8 mouse cellular contexts compared by ENCODE assay signal in genomic region chr8:125066913-125067595, GRCm38 (mm10). TPM values are rescaled to one million over a fixed set of nuclear protein-coding genes. Genes with fewer than 3 reads are reported as not detected.
A peak's percentile ranks its signal among the peaks of the same experiment; 100 is the strongest.
DNase-seq lines count a peak whose midpoint lies in the region; ATAC-seq lines count a peak whose summit lies in the region.

No protein-coding gene starts in this region.

- no peaks in the 10 kb centered on the region for H3K9me3 ChIP-seq in embryonic facial prominence, embryonic 13.5 days
- H3K9me3 ChIP-seq in heart, embryonic 12.5 days (replicated peaks): no peaks in the 10 kb centered on the region; the same call in 1 of the 2 replicates
- no peaks in the 10 kb centered on the region for H3K9me3 ChIP-seq in kidney, embryonic 15.5 days (replicated peaks)
- no peaks in the 10 kb centered on the region for H3K9me3 ChIP-seq in limb, embryonic 15.5 days
- H3K9me3 ChIP-seq in midbrain, embryonic 15.5 days: no peaks in the 10 kb centered on the region

- DNase-seq in B cell, adult 2 months: peak; percentile 75 to 77
- peak; percentile 73 for DNase-seq in adrenal gland, postnatal 36 days
- DNase-seq in spleen, postnatal 4 days (ENCODE audit: low spot score in 2 of 2): peak; percentile 44 to 76

- H3K27ac ChIP-seq in embryonic facial prominence, embryonic 13.5 days: peak overlapping the region; percentile 75
- peak overlapping the region; percentile 69 for H3K27ac ChIP-seq in heart, embryonic 12.5 days (ENCODE audit: poor library complexity, severe bottlenecking)
- peak overlapping the region; percentile 74 for H3K27ac ChIP-seq in kidney, embryonic 15.5 days
- H3K27ac ChIP-seq in limb, embryonic 15.5 days: peak overlapping the region; percentile 57
- peak overlapping the region; percentile 71 for H3K27ac ChIP-seq in midbrain, embryonic 15.5 days

- 0 out of 2 replicates have a peak, but pooled peaks have one; percentile 52 for ATAC-seq in embryonic facial prominence, embryonic 13.5 days (ENCODE audit: insufficient number of reproducible peaks, insufficient read depth, low FRiP score, low TSS enrichment, low read depth)
- peak; percentile 46; the same call in 1 of the 2 replicates for ATAC-seq in heart, embryonic 12.5 days (ENCODE audit: insufficient number of reproducible peaks, low FRiP score)
- ATAC-seq in kidney, embryonic 15.5 days (replicated peaks; ENCODE audit: low FRiP score): peak; percentile 40; the same call in 1 of the 2 replicates
- 0 out of 2 replicates have a peak, but pooled peaks have one; percentile 20 for ATAC-seq in limb, embryonic 15.5 days (ENCODE audit: insufficient number of reproducible peaks, low FRiP score, low TSS enrichment, low read depth)
- ATAC-seq in midbrain, embryonic 15.5 days (replicated peaks): peak; percentile 80

- peaks cover 22% of the 10 kb centered on the region for H3K4me1 ChIP-seq in embryonic facial prominence, embryonic 13.5 days
- peaks cover 17% of the 10 kb centered on the region; the same call in 1 of the 2 replicates for H3K4me1 ChIP-seq in heart, embryonic 12.5 days (replicated peaks)
- peaks cover 8% of the 10 kb centered on the region for H3K4me1 ChIP-seq in kidney, embryonic 15.5 days
- H3K4me1 ChIP-seq in limb, embryonic 15.5 days: peaks cover 13% of the 10 kb centered on the region
- H3K4me1 ChIP-seq in midbrain, embryonic 15.5 days: peaks cover 3% of the 10 kb centered on the region; the same call in 1 of the 2 replicates

- H3K36me3 ChIP-seq in embryonic facial prominence, embryonic 13.5 days: no peaks in the 10 kb centered on the region
- no peaks in the 10 kb centered on the region for H3K36me3 ChIP-seq in heart, embryonic 12.5 days
- no peaks in the 10 kb centered on the region for H3K36me3 ChIP-seq in kidney, embryonic 15.5 days
- H3K36me3 ChIP-seq in limb, embryonic 15.5 days: no peaks in the 10 kb centered on the region
- no peaks in the 10 kb centered on the region for H3K36me3 ChIP-seq in midbrain, embryonic 15.5 days (replicated peaks)

- no peak overlapping the region for H3K4me3 ChIP-seq in embryonic facial prominence, embryonic 13.5 days
- H3K4me3 ChIP-seq in heart, embryonic 12.5 days: no peak overlapping the region
- H3K4me3 ChIP-seq in kidney, embryonic 15.5 days (replicated peaks): no peak overlapping the region
- H3K4me3 ChIP-seq in limb, embryonic 15.5 days: no peak overlapping the region
- H3K4me3 ChIP-seq in midbrain, embryonic 15.5 days: no peak overlapping the region

- WGBS in embryonic facial prominence, embryonic 13.5 days: 15% methylated on average over 12 of the region's 12 CpGs
- WGBS in heart, embryonic 12.5 days: 31% methylated on average over 12 of the region's 12 CpGs
- WGBS in kidney, embryonic 15.5 days: 36% methylated on average over 12 of the region's 12 CpGs
- WGBS in limb, embryonic 15.5 days: 34% methylated on average over 12 of the region's 12 CpGs
- 40% methylated on average over 12 of the region's 12 CpGs for WGBS in midbrain, embryonic 15.5 days

- peak overlapping the region; percentile 46 for H3K4me2 ChIP-seq in embryonic facial prominence, embryonic 13.5 days
- H3K4me2 ChIP-seq in heart, embryonic 12.5 days: peak overlapping the region; percentile 43
- peak overlapping the region; percentile 28; the same call in 1 of the 2 replicates for H3K4me2 ChIP-seq in kidney, embryonic 15.5 days
- H3K4me2 ChIP-seq in limb, embryonic 15.5 days: 0 out of 2 replicates have a peak overlapping the region, but pooled peaks have one; percentile 25
- H3K4me2 ChIP-seq in midbrain, embryonic 15.5 days: no peak overlapping the region

- H3K9ac ChIP-seq in embryonic facial prominence, embryonic 13.5 days: peak overlapping the region; percentile 44; the same call in 1 of the 2 replicates
- H3K9ac ChIP-seq in heart, embryonic 12.5 days: no peak overlapping the region
- no peak overlapping the region for H3K9ac ChIP-seq in kidney, embryonic 15.5 days
- H3K9ac ChIP-seq in limb, embryonic 15.5 days: no peak overlapping the region
- H3K9ac ChIP-seq in midbrain, embryonic 15.5 days: no peak overlapping the region

- no peaks in the 10 kb centered on the region for H3K27me3 ChIP-seq in embryonic facial prominence, embryonic 13.5 days
- no peaks in the 10 kb centered on the region for H3K27me3 ChIP-seq in heart, embryonic 12.5 days (replicated peaks)
- H3K27me3 ChIP-seq in kidney, embryonic 15.5 days: no peaks in the 10 kb centered on the region
- no peaks in the 10 kb centered on the region for H3K27me3 ChIP-seq in limb, embryonic 15.5 days
- H3K27me3 ChIP-seq in midbrain, embryonic 15.5 days (replicated peaks): no peaks in the 10 kb centered on the region

RNA-seq across cellular contexts. Expression of gene Disc1, which starts 13.1 kb away (rescaled TPM):
- total RNA-seq in adrenal gland, postnatal 36 days (2021): 1 to 10 TPM; 1.2 to 1.8 TPM
- 3.0 and 3.3 TPM in 2 replicates for polyA plus RNA-seq in embryonic facial prominence, embryonic 13.5 days (2015; fragmentation: Nextera tagmentation; extraction: Ambion mirVana)
- 2.3 and 2.5 TPM in 2 replicates for polyA plus RNA-seq in heart, embryonic 12.5 days (2016; fragmentation: Nextera tagmentation; extraction: Ambion mirVana)
- polyA plus RNA-seq in kidney, embryonic 15.5 days (2015; fragmentation: Nextera tagmentation; extraction: Ambion mirVana): 2.1 and 3.6 TPM in 2 replicates
- 2.3 TPM in 2 replicates for polyA plus RNA-seq in limb, embryonic 15.5 days (2015; fragmentation: Nextera tagmentation; extraction: Ambion mirVana)
- polyA plus RNA-seq in midbrain, embryonic 15.5 days (2015; fragmentation: Nextera tagmentation; extraction: Ambion mirVana): 1.6 TPM in 2 replicates

RNA-seq across cellular contexts. Expression of gene Tsnax, which starts 54.3 kb away (rescaled TPM):
- total RNA-seq in adrenal gland, postnatal 36 days (2021): 10 to 100 TPM; 80.0 to 90.7 TPM
- 136 and 149 TPM in 2 replicates for polyA plus RNA-seq in embryonic facial prominence, embryonic 13.5 days (2015; fragmentation: Nextera tagmentation; extraction: Ambion mirVana)
- 91.8 and 95.9 TPM in 2 replicates for polyA plus RNA-seq in heart, embryonic 12.5 days (2016; fragmentation: Nextera tagmentation; extraction: Ambion mirVana)
- 118 and 119 TPM in 2 replicates for polyA plus RNA-seq in kidney, embryonic 15.5 days (2015; fragmentation: Nextera tagmentation; extraction: Ambion mirVana)
- 122 and 127 TPM in 2 replicates for polyA plus RNA-seq in limb, embryonic 15.5 days (2015; fragmentation: Nextera tagmentation; extraction: Ambion mirVana)
- polyA plus RNA-seq in midbrain, embryonic 15.5 days (2015; fragmentation: Nextera tagmentation; extraction: Ambion mirVana): 224 and 234 TPM in 2 replicates

Comparison
In these comparisons a context has a peak if more than half of its experiments do, and no peak if none do; other contexts are left out.
1. ATAC-seq: peak in every context shown above with its lines; median percentile 80 in midbrain, embryonic 15.5 days; 52 in embryonic facial prominence, embryonic 13.5 days; 46 in heart, embryonic 12.5 days; 40 in kidney, embryonic 15.5 days; 20 in limb, embryonic 15.5 days.